In the genomic region with DNA sequence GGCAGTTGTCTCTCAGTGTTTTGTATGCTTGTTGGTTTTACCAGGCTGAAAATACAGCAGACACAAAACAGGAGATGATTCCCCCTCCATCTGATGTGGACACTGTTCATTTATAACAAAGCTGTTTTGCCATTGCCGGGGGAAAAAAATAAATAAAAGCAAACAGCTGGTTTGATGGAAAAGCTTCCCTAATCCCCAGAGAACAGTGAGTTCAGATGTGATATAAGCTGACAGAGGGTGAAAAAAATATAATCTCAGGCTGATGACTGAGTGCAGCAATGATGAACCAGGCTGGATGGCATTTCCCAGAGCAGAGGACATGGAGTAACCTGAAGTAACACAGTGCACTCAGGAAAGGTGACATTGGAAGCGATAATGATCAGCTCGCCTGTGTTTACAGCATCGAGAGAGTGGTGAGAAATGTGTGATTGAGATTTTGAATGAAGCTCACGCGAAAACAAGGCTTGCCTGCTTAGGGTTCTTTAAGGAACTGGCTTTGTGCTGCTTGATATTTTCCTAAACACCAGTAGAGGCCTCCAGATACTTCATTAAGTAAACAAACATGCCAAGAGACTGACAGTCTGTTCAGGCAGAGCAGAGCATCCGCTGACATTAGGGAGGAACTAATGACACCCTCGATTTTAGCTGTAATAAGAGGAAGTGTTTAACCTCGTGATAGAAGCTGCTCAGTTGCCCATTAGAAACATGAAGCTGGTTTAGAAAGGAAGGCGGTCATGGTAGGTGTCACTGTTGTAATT, we compare ENCODE assay signal across 11 mouse cellular contexts.
A peak's percentile ranks its signal among the peaks of the same experiment; 100 is the strongest.
DNase-seq lines count a peak whose midpoint lies in the region; ATAC-seq lines count a peak whose summit lies in the region.
"Had no signal": no experiment of that assay in that cellular context is flagged by ENCODE, and none has a peak within 500 bp of the region (broad histone marks: within the 10 kb centered on the region; RNA-seq: fewer than 3 reads in every experiment).

No protein-coding gene starts in this region.

- no peak overlapping the region for H3K9ac ChIP-seq in liver, embryonic 16.5 days (ENCODE audit: low read depth, low read length)
- H3K9ac ChIP-seq in liver, embryonic 11.5 days (ENCODE audit: low read depth, low read length), result no peak overlapping the region
- H3K9ac ChIP-seq: embryonic facial prominence, embryonic 13.5 days; liver, embryonic 13.5 days had no signal

- no peaks in the 10 kb centered on the region for H3K9me3 ChIP-seq in liver, embryonic 16.5 days (replicated peaks; ENCODE audit: control insufficient read depth, low read length)
- H3K9me3 ChIP-seq in liver, embryonic 11.5 days (ENCODE audit: control insufficient read depth, low read length), result no peaks in the 10 kb centered on the region
- H3K9me3 ChIP-seq: embryonic facial prominence, embryonic 13.5 days; liver, embryonic 13.5 days had no signal

- WGBS in liver, embryonic 16.5 days (ENCODE audit: insufficient replicate concordance), result 33% methylated on average over 10 of the region's 10 CpGs
- WGBS in liver, embryonic 11.5 days, result 45% methylated on average over 10 of the region's 10 CpGs

- peak; percentile 50; the same call in 1 of the 2 replicates for ATAC-seq in liver, embryonic 16.5 days (ENCODE audit: low read depth)
- ATAC-seq in liver, embryonic 11.5 days (replicated peaks; ENCODE audit: low FRiP score), result no peak

- DNase-seq in cerebellum, postnatal 14 days, result peak; percentile 6 to 34
- no peak for DNase-seq in cerebellum, postnatal 36 days
- no peak for DNase-seq in liver, embryonic 11.5 days (ENCODE audit: low spot score)
- peak; percentile 22 for DNase-seq in kidney, postnatal 14 days
- DNase-seq in retina, adult 2 months (ENCODE audit: low read depth, low spot score), result peak; percentile 9
- DNase-seq in right cerebral cortex, postnatal 10 days (ENCODE audit: low spot score in 2 of 2), result no peak
- DNase-seq in thymus, postnatal 10 days (ENCODE audit: low spot score in 2 of 2), result no peak
- DNase-seq: liver, embryonic 13.5 days; spleen, adult 18-20 months had no signal

- H3K4me3 ChIP-seq in liver, embryonic 16.5 days (ENCODE audit: low read depth, low read length), result no peak overlapping the region
- H3K4me3 ChIP-seq in liver, embryonic 11.5 days (ENCODE audit: low read depth, low read length), result no peak overlapping the region
- H3K4me3 ChIP-seq: embryonic facial prominence, embryonic 13.5 days; liver, embryonic 13.5 days had no signal

- no peaks in the 10 kb centered on the region for H3K36me3 ChIP-seq in liver, embryonic 16.5 days (ENCODE audit: control insufficient read depth, insufficient read depth)
- no peaks in the 10 kb centered on the region for H3K36me3 ChIP-seq in liver, embryonic 11.5 days (ENCODE audit: control insufficient read depth, insufficient read depth, low read length)
- H3K36me3 ChIP-seq: embryonic facial prominence, embryonic 13.5 days; liver, embryonic 13.5 days had no signal

- no peak overlapping the region for H3K4me2 ChIP-seq in liver, embryonic 16.5 days (ENCODE audit: low read depth, low read length)
- H3K4me2 ChIP-seq in liver, embryonic 11.5 days, result no peak overlapping the region
- H3K4me2 ChIP-seq: embryonic facial prominence, embryonic 13.5 days; liver, embryonic 13.5 days had no signal

- H3K27ac ChIP-seq in liver, embryonic 16.5 days (ENCODE audit: low read length), result no peak overlapping the region
- no peak overlapping the region for H3K27ac ChIP-seq in liver, embryonic 11.5 days (ENCODE audit: low read depth, low read length)
- H3K27ac ChIP-seq: embryonic facial prominence, embryonic 13.5 days; liver, embryonic 13.5 days had no signal

- H3K4me1 ChIP-seq in liver, embryonic 16.5 days (ENCODE audit: control insufficient read depth, low read depth, low read length), result no peaks in the 10 kb centered on the region
- H3K4me1 ChIP-seq in liver, embryonic 11.5 days (replicated peaks; ENCODE audit: control insufficient read depth, insufficient read depth, low read length), result no peaks in the 10 kb centered on the region
- H3K4me1 ChIP-seq: liver, embryonic 13.5 days had no signal

- H3K27me3 ChIP-seq in liver, embryonic 16.5 days (ENCODE audit: control insufficient read depth, insufficient read depth, low read depth, low read length), result no peaks in the 10 kb centered on the region
- H3K27me3 ChIP-seq in liver, embryonic 11.5 days (replicated peaks; ENCODE audit: control insufficient read depth, insufficient read depth, low read length), result no peaks in the 10 kb centered on the region
- H3K27me3 ChIP-seq: embryonic facial prominence, embryonic 13.5 days; liver, embryonic 13.5 days had no signal

Comparison
In these comparisons a context has a peak if more than half of its experiments do, and no peak if none do; other contexts are left out.
1. DNase-seq: peak in cerebellum, postnatal 14 days (2 of 2), kidney, postnatal 14 days (single experiment) and retina, adult 2 months (single experiment); none in cerebellum, postnatal 36 days (0 of 2), liver, embryonic 11.5 days (single experiment), right cerebral cortex, postnatal 10 days (0 of 2) and thymus, postnatal 10 days (0 of 2).